Mouse (Mus musculus) left cerebral cortex, adult 6 months (tissue): Measurements from ENCODE around the gene Nat8f4. TPM values are rescaled to one million over a fixed set of nuclear protein-coding genes. Genes with fewer than 3 reads are reported as not detected.

ENCODE experiments used
- long read RNA-seq, 2 experiments: library from polyadenylated mRNA; unstranded; transcript quantifications; one replicate each; pipeline ENCODE4 v2.0.0; 2019 to 2020
- polyA plus RNA-seq: library from polyadenylated mRNA; unstranded; fragments of <200 nt; fragmentation: Nextera tagmentation; gene quantifications from 2 replicates; pipeline ENCODE4 v1.2.3, GENCODE M21; 2021

Gene Nat8f4
- polyA plus RNA-seq, result 7.3 and 9.2 TPM in 2 replicates
- long read RNA-seq, experiment 1, transcript Nat8f4-201 (4 exons, 3,019 nt), result major isoform, 48 of 82 reads
- long read RNA-seq, experiment 1, partial matches to known transcripts, result 0 of 82 reads
- long read RNA-seq, experiment 1, other reads (novel, unspliced or antisense), result 34 of 82 reads
- long read RNA-seq, experiment 2, partial matches to known transcripts, result 0 of 13 reads
- long read RNA-seq, experiment 2, other reads (novel, unspliced or antisense), result 10 of 13 reads

GRCm38 (mm10) chr6:85904642-85905061 lies at the start of gene Nat8f4:
Nat8f4 (minus strand) TSS chr6:85904884.

GRCm38 (mm10) chr6:85915539-85916513 lies 11.1 kb upstream of the Nat8f4 start, which contains the start of gene Nat8f1:
Nat8f1 (minus strand) TSS chr6:85915687.

GRCm38 (mm10) chr6:85911587-85911986 lies 6.9 kb upstream of the Nat8f4 start, which contains the start of gene Tprkb:
Tprkb (plus strand) TSS chr6:85911865.

GRCm38 (mm10) chr6:85869006-85869405 lies 35.7 kb downstream of the Nat8f4 start, which contains the start of gene Nat8f2:
Nat8f2 (minus strand) TSS chr6:85869158.

Other genes with a start within 250 kb of the Nat8f4 start
- gene Nat8f7, start 191.7 kb downstream of the Nat8f4 start, polyA plus RNA-seq, result 0.88 TPM in 2 replicates
- gene Nat8f3, start 139.1 kb downstream of the Nat8f4 start, polyA plus RNA-seq, result 3.7 and 8.5 TPM in 2 replicates
- 0.23 and 0.51 TPM in 2 replicates for gene Nat8f6, start 83.9 kb downstream of the Nat8f4 start, polyA plus RNA-seq
- 4.1 and 4.2 TPM in 2 replicates for gene Nat8f5, start 83.9 kb downstream of the Nat8f4 start, polyA plus RNA-seq
- 2.3 and 2.7 TPM in 2 replicates for gene Nat8, start 72.8 kb downstream of the Nat8f4 start, polyA plus RNA-seq
- gene Nat8f2, start 35.7 kb downstream of the Nat8f4 start, polyA plus RNA-seq, result 0.04 and 0.12 TPM in 2 replicates
- 90.7 and 91.6 TPM in 2 replicates for gene Tprkb, start 7.0 kb upstream of the Nat8f4 start, polyA plus RNA-seq
- gene Nat8f1, start 10.8 kb upstream of the Nat8f4 start, polyA plus RNA-seq, result 40.6 and 46.9 TPM in 2 replicates
- 10.1 and 12.5 TPM in 2 replicates for gene Dusp11, start 56.8 kb upstream of the Nat8f4 start, polyA plus RNA-seq
- gene Figla, start 111.3 kb upstream of the Nat8f4 start, polyA plus RNA-seq, result not detected in 2 replicates
- 74.7 and 75.3 TPM in 2 replicates for gene Add2, start 123.8 kb upstream of the Nat8f4 start, polyA plus RNA-seq